Mouse (Mus musculus): ENCODE measurements around the gene Ccdc88a. TPM values are rescaled to one million over a fixed set of nuclear protein-coding genes. Genes with fewer than 3 reads are reported as not detected.
"Not testable (repeated sequence)": the region's sequence is repeated elsewhere in the genome, so short reads cannot be mapped to it uniquely, and the experiment has no call there.

The Ccdc88a gene
- polyA plus RNA-seq, 1 experiment from 2014 or later = 13.1 TPM

DNA sequence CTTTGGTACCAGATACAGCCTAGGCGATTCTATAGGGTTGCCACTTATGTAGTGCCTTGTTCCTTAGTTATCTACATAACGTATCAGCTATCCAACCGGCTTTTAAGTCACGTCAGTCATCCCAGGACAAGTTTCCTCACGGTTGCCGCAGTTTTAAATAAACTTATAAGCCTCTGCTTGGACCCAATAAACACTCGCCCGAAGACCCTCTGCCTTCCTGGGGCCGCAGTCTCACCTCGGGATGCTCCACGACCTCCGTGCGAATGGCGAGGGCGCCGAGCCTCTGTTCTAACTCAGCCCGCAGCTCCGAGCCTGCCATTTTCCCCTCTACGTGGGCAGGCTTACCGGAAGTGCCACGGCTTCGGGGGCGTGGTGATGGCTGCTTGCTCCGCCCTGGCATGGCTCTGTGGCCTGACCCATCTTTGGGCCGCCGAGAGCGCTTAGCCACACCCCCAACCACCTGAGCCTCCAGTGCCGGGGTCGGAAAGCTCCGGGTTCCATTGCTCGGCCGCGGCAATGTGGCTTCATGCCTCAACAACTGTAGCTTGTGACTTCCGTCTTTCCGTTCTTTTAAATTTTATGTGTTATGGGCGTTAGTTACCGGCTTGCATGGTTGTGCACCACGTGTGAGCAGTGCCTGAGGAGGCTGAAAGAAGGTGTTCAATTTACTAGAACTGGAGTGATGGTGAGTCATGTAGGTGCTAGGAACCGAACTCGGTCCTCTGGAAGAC, 141.4 kb downstream of the Ccdc88a start, which contains the start of gene Prorsd1:
Gene Prorsd1 (minus strand): TSS at position 352 of the 731 bp plus-strand sequence.
- Histone ChIP-seq H3K4me2 (replicated peaks; ENCODE audit: low read depth, low read length) (peak within 1 kb of the TSS; percentile 57), H3K36me3 (ENCODE audit: insufficient read depth, low read length) (no peaks in the 10 kb centered on the region), H3K9ac (replicated peaks; ENCODE audit: low read depth) (peak within 1 kb of the TSS; percentile 71), H3K4me1 (ENCODE audit: insufficient read depth, low read depth, low read length) (peaks cover 6% of the 10 kb centered on the region; the same call in 1 of the 2 replicates), H3K27me3 (replicated peaks; ENCODE audit: insufficient read depth, low read length) (no peaks in the 10 kb centered on the region), H3K9me3 (ENCODE audit: low read length) (no peaks in the 10 kb centered on the region), H3K4me3 (ENCODE audit: low read depth, low read length) (peak within 1 kb of the TSS; percentile 75), H3K27ac (ENCODE audit: low read length) (peak within 1 kb of the TSS; percentile 79)
- peak; percentile 100 for ATAC-seq
- TF ChIP-seq EP300 (IDR thresholded peaks at IDR 0.05) (no peak), CTCF (IDR thresholded peaks at IDR 0.05) (no peak)
- DNase-seq (ENCODE audit: low spot score) = peak; percentile 93
- 2% methylated on average over 40 of the region's 40 CpGs for WGBS

- H3K4me2 ChIP-seq (replicated peaks; ENCODE audit: low read depth, low read length) = peak within 1 kb of the TSS; percentile 59
- peak; percentile 98 for ATAC-seq
- WGBS = 3% methylated on average over 47 of the region's 47 CpGs
- peak within 1 kb of the TSS; percentile 47 for H3K27ac ChIP-seq (ENCODE audit: low read length)
- H3K27me3 ChIP-seq (replicated peaks; ENCODE audit: insufficient read depth, low read length) = no peaks in the 10 kb centered on the region
- H3K4me1 ChIP-seq (ENCODE audit: insufficient read depth, low read depth, low read length) = no peaks in the 10 kb centered on the region
- H3K36me3 ChIP-seq (ENCODE audit: insufficient read depth, low read length) = no peaks in the 10 kb centered on the region
- peak within 1 kb of the TSS; percentile 45 for H3K9ac ChIP-seq (replicated peaks; ENCODE audit: low read depth)
- DNase-seq (ENCODE audit: low spot score) = peak; percentile 93
- TF ChIP-seq EP300 (IDR thresholded peaks at IDR 0.05) (peak; percentile 20; the same call in 1 of the 2 replicates), CTCF (IDR thresholded peaks at IDR 0.05) (peak; percentile 20; the same call in 1 of the 2 replicates)
- H3K4me3 ChIP-seq (ENCODE audit: low read depth, low read length) = peak within 1 kb of the TSS; percentile 55
- H3K9me3 ChIP-seq (ENCODE audit: low read length) = no peaks in the 10 kb centered on the region
These were observed 152.7 kb downstream of the Ccdc88a start, which contains the start of gene Mtif2 for GRCm38 (mm10) chr11:29525988-29526794. TSS of gene Mtif2 (plus strand) at chr11:29526408.

GRCm38 (mm10) chr11:29538201-29538600, 164.7 kb downstream of the Ccdc88a start:
- Histone ChIP-seq H3K36me3 (ENCODE audit: insufficient read depth, low read length) (peaks cover 25% of the 10 kb centered on the region), H3K27ac (ENCODE audit: low read length) (no peak overlapping the region), H3K4me2 (replicated peaks; ENCODE audit: low read depth, low read length) (no peak overlapping the region), H3K27me3 (replicated peaks; ENCODE audit: insufficient read depth, low read length) (no peaks in the 10 kb centered on the region), H3K9ac (replicated peaks; ENCODE audit: low read depth) (no peak overlapping the region), H3K9me3 (ENCODE audit: low read length) (no peaks in the 10 kb centered on the region), H3K4me3 (ENCODE audit: low read depth, low read length) (no peak overlapping the region), H3K4me1 (ENCODE audit: insufficient read depth, low read depth, low read length) (no peaks in the 10 kb centered on the region)
- no peak for DNase-seq (ENCODE audit: low spot score)
- ATAC-seq = no peak
- TF ChIP-seq CTCF (IDR thresholded peaks at IDR 0.05) (no peak), EP300 (IDR thresholded peaks at IDR 0.05) (no peak)
- 100% methylated on average over 1 of the region's 1 CpGs for WGBS

- DNase-seq (ENCODE audit: low spot score) = no peak
- H3K9me3 ChIP-seq (ENCODE audit: low read length) = no peaks in the 10 kb centered on the region
- H3K27ac ChIP-seq (ENCODE audit: low read length) = no peak overlapping the region
- peaks cover 6% of the 10 kb centered on the region; the same call in 1 of the 2 replicates for H3K36me3 ChIP-seq (ENCODE audit: insufficient read depth, low read length)
- no peak for ATAC-seq
- no peak overlapping the region for H3K4me3 ChIP-seq (ENCODE audit: low read depth, low read length)
- H3K4me2 ChIP-seq (replicated peaks; ENCODE audit: low read depth, low read length) = no peak overlapping the region
- WGBS = 84% methylated on average over 3 of the region's 3 CpGs
- no peak overlapping the region for H3K9ac ChIP-seq (replicated peaks; ENCODE audit: low read depth)
- peaks cover 3% of the 10 kb centered on the region; the same call in 1 of the 2 replicates for H3K4me1 ChIP-seq (ENCODE audit: insufficient read depth, low read depth, low read length)
- no peak for TF ChIP-seq CTCF (IDR thresholded peaks at IDR 0.05)
- no peak for TF ChIP-seq EP300 (IDR thresholded peaks at IDR 0.05)
- H3K27me3 ChIP-seq (replicated peaks; ENCODE audit: insufficient read depth, low read length) = no peaks in the 10 kb centered on the region
These were observed 170.9 kb downstream of the Ccdc88a start for GRCm38 (mm10) chr11:29544225-29544945.

DNA sequence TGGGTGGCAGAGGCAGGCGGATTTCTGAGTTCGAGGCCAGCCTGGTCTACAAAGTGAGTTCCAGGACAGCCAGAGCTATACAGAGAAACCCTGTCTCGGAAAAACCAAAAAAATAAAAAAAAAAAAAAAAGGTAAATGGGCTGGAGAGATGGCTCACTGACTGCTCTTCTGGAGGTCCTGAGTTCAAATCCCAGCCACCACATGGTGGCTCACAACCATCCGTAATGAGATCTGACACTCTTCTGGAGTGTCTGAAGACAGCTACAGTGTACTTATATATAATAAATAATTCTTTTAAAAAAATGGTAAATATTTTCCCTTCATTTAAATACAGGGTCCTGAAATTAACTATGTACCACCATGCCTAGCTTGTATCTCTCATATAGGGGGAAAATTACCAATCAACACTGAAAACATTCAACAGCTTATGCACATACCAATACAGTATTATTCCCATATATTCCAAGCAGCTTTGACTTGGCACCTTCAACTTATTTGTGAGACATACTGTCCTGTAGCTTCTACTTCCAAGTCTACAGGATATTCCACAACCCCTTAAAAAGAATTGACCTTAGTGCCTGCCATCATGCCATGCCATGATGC, 171.8 kb downstream of the Ccdc88a start:
- ATAC-seq; H3K36me3 ChIP-seq (ENCODE audit: insufficient read depth, low read length); DNase-seq (ENCODE audit: low spot score): not testable (repeated sequence)

DNA sequence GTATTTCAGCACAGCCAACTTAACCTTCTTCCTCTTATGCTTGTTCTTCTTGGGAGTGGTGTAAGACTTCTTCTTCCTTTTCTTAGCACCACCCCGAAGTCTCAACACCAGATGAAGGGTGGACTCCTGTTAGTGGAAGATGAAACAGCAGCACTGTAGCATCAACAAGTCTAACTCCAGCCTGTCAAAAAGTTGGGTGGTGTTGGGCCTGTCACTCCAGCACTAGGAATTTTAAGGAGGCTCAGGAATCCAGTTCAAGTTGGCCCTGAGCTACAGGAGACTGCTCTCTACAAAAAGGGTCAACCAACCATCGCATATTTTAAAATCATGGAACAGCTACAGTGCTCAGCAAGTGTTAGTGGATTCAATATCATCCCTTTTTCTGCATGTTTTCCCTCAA, 172.8 kb downstream of the Ccdc88a start:
- ATAC-seq; H3K9ac ChIP-seq (replicated peaks; ENCODE audit: low read depth); H3K4me1 ChIP-seq (ENCODE audit: insufficient read depth, low read depth, low read length); DNase-seq (ENCODE audit: low spot score); H3K27ac ChIP-seq (ENCODE audit: low read length); H3K9me3 ChIP-seq (ENCODE audit: low read length); H3K4me3 ChIP-seq (ENCODE audit: low read depth, low read length); H3K36me3 ChIP-seq (ENCODE audit: insufficient read depth, low read length); H3K27me3 ChIP-seq (replicated peaks; ENCODE audit: insufficient read depth, low read length): not testable (repeated sequence)
- 69% methylated on average over 2 of the region's 2 CpGs for WGBS
- H3K4me2 ChIP-seq (replicated peaks; ENCODE audit: low read depth, low read length) = peak overlapping the region; percentile 70; the same call in 1 of the 2 replicates

More for the DNA sequence above, 171.8 kb downstream of the Ccdc88a start:
- H3K4me2 ChIP-seq (replicated peaks; ENCODE audit: low read depth, low read length); H3K9ac ChIP-seq (replicated peaks; ENCODE audit: low read depth); H3K4me3 ChIP-seq (ENCODE audit: low read depth, low read length); H3K9me3 ChIP-seq (ENCODE audit: low read length); H3K4me1 ChIP-seq (ENCODE audit: insufficient read depth, low read depth, low read length); H3K27ac ChIP-seq (ENCODE audit: low read length); H3K27me3 ChIP-seq (replicated peaks; ENCODE audit: insufficient read depth, low read length): not testable (repeated sequence)
- 93% methylated on average over 4 of the region's 4 CpGs for WGBS

All from lung, postnatal 0 days (tissue).